Mouse (Mus musculus): ENCODE measurements at regions not wholly inside any gene's neighbourhood (a gene's known extent, or its start where the extent isn't known, plus 50 kb on each side); places are given as distances from the start of the nearest gene placed in this dataset.

- DNase-seq (ENCODE audit: low spot score in 2 of 2) = no peak
Measured at GRCm38 (mm10) chr8:34756916-34757315, 645.4 kb upstream of the Gm10131 start.

GRCm38 (mm10) chr8:34756171-34756570 lies 644.6 kb upstream of the Gm10131 start:
- no peak for DNase-seq (ENCODE audit: low spot score in 2 of 2)

- DNase-seq (ENCODE audit: low spot score in 2 of 2) = no peak
Measured at GRCm38 (mm10) chr8:34755480-34755879, 643.9 kb upstream of the Gm10131 start.

GRCm38 (mm10) chr8:34753046-34753445 lies 641.5 kb upstream of the Gm10131 start:
- DNase-seq (ENCODE audit: low spot score in 2 of 2) = no peak

- no peak for DNase-seq (ENCODE audit: low spot score in 2 of 2)
Measured at GRCm38 (mm10) chr8:34748521-34748920, 637.0 kb upstream of the Gm10131 start.

GRCm38 (mm10) chr8:34745706-34746105 lies 634.2 kb upstream of the Gm10131 start:
- no peak for DNase-seq (ENCODE audit: low spot score in 2 of 2)

- DNase-seq (ENCODE audit: low spot score in 2 of 2) = peak; percentile 19 to 29
Measured at GRCm38 (mm10) chr8:34744682-34745081, 633.1 kb upstream of the Gm10131 start.

GRCm38 (mm10) chr8:34744179-34744578 lies 632.6 kb upstream of the Gm10131 start:
- peak; percentile 23 to 55 for DNase-seq (ENCODE audit: low spot score in 2 of 2)

- no peak for DNase-seq (ENCODE audit: low spot score in 2 of 2)
Measured at GRCm38 (mm10) chr8:34743137-34743536, 631.6 kb upstream of the Gm10131 start.

GRCm38 (mm10) chr8:34740836-34741235 lies 629.3 kb upstream of the Gm10131 start:
- no peak for DNase-seq (ENCODE audit: low spot score in 2 of 2)

GRCm38 (mm10) chr8:34739836-34740804 lies 628.6 kb upstream of the Gm10131 start:
- no peak for DNase-seq (ENCODE audit: low spot score in 2 of 2)

GRCm38 (mm10) chr8:34736214-34736613 lies 624.7 kb upstream of the Gm10131 start:
- no peak for DNase-seq (ENCODE audit: low spot score in 2 of 2)

GRCm38 (mm10) chr8:34735006-34735405 lies 623.5 kb upstream of the Gm10131 start:
- no peak for DNase-seq (ENCODE audit: low spot score in 2 of 2)

GRCm38 (mm10) chr8:34732808-34733207 lies 621.3 kb upstream of the Gm10131 start:
- peak in 1 of 2 experiments; percentile 30 for DNase-seq (ENCODE audit: low spot score in 2 of 2)

- peak; percentile 68 to 74 for DNase-seq (ENCODE audit: low spot score in 2 of 2)
Measured at GRCm38 (mm10) chr8:34732362-34732761, 620.8 kb upstream of the Gm10131 start.

GRCm38 (mm10) chr8:34731096-34731999 lies 619.8 kb upstream of the Gm10131 start:
- peak in 1 of 2 experiments; percentile 29 for DNase-seq (ENCODE audit: low spot score in 2 of 2)

- no peak for DNase-seq (ENCODE audit: low spot score in 2 of 2)
Measured at GRCm38 (mm10) chr8:34729585-34729984, 618.0 kb upstream of the Gm10131 start.

- no peak for DNase-seq (ENCODE audit: low spot score in 2 of 2)
Measured at GRCm38 (mm10) chr8:34727699-34728098, 616.2 kb upstream of the Gm10131 start.

GRCm38 (mm10) chr8:34726145-34726767 lies 614.7 kb upstream of the Gm10131 start:
- no peak for DNase-seq (ENCODE audit: low spot score in 2 of 2)

GRCm38 (mm10) chr8:34725546-34725945 lies 614.0 kb upstream of the Gm10131 start:
- no peak for DNase-seq (ENCODE audit: low spot score in 2 of 2)

GRCm38 (mm10) chr8:34709911-34710733 lies 598.6 kb upstream of the Gm10131 start:
- DNase-seq (ENCODE audit: low spot score in 2 of 2) = no peak

All from spleen, postnatal 36 days (tissue).